8 mouse cellular contexts compared by ENCODE assay signal in genomic region chr1:179624354-179624753, GRCm38 (mm10). TPM values are rescaled to one million over a fixed set of nuclear protein-coding genes. Genes with fewer than 3 reads are reported as not detected.
DNase-seq lines count a peak whose midpoint lies in the region; ATAC-seq lines count a peak whose summit lies in the region.

No protein-coding gene starts in this region.

- 78% methylated on average over 4 of the region's 4 CpGs for WGBS in midbrain, embryonic 14.5 days
- WGBS in midbrain, embryonic 15.5 days: 71% methylated on average over 4 of the region's 4 CpGs
- WGBS in liver, embryonic 13.5 days (ENCODE audit: insufficient replicate concordance): 59% methylated on average over 4 of the region's 4 CpGs

- H3K9me3 ChIP-seq in midbrain, embryonic 14.5 days (ENCODE audit: control insufficient read depth, low read length): no peaks in the 10 kb centered on the region
- no peaks in the 10 kb centered on the region for H3K9me3 ChIP-seq in midbrain, embryonic 15.5 days
- no peaks in the 10 kb centered on the region for H3K9me3 ChIP-seq in liver, embryonic 13.5 days (replicated peaks)

- H3K4me1 ChIP-seq in midbrain, embryonic 14.5 days (ENCODE audit: control insufficient read depth, insufficient read depth, low read length): no peaks in the 10 kb centered on the region
- H3K4me1 ChIP-seq in midbrain, embryonic 15.5 days: no peaks in the 10 kb centered on the region
- peaks cover 16% of the 10 kb centered on the region for H3K4me1 ChIP-seq in liver, embryonic 13.5 days (replicated peaks)

- peaks cover 13% of the 10 kb centered on the region for H3K36me3 ChIP-seq in midbrain, embryonic 14.5 days (ENCODE audit: control insufficient read depth, insufficient read depth, low read length)
- H3K36me3 ChIP-seq in midbrain, embryonic 15.5 days (replicated peaks): peaks cover 6% of the 10 kb centered on the region; the same call in 1 of the 2 replicates
- H3K36me3 ChIP-seq in liver, embryonic 13.5 days: peaks cover 47% of the 10 kb centered on the region

- no peak for ATAC-seq in midbrain, embryonic 14.5 days (ENCODE audit: low FRiP score, low TSS enrichment)
- no peak for ATAC-seq in midbrain, embryonic 15.5 days (replicated peaks)
- no peak for ATAC-seq in liver, embryonic 13.5 days (ENCODE audit: low read depth)

- no peak overlapping the region for H3K4me2 ChIP-seq in midbrain, embryonic 14.5 days (ENCODE audit: low read length)
- no peak overlapping the region for H3K4me2 ChIP-seq in midbrain, embryonic 15.5 days
- no peak overlapping the region for H3K4me2 ChIP-seq in liver, embryonic 13.5 days

- no peak overlapping the region for H3K9ac ChIP-seq in midbrain, embryonic 14.5 days (replicated peaks; ENCODE audit: low read length)
- no peak overlapping the region for H3K9ac ChIP-seq in midbrain, embryonic 15.5 days
- H3K9ac ChIP-seq in liver, embryonic 13.5 days: no peak overlapping the region

- no peak overlapping the region for H3K4me3 ChIP-seq in midbrain, embryonic 14.5 days (replicated peaks; ENCODE audit: low read depth, low read length)
- H3K4me3 ChIP-seq in midbrain, embryonic 15.5 days: no peak overlapping the region
- no peak overlapping the region for H3K4me3 ChIP-seq in liver, embryonic 13.5 days (replicated peaks)

- DNase-seq in adrenal gland, adult 18-20 months (ENCODE audit: low spot score in 2 of 2): peak; percentile 28 to 45
- DNase-seq in adrenal gland, adult 8-10 months: no peak
- DNase-seq in midbrain, embryonic 14.5 days: peak; percentile 67
- DNase-seq in c-Kit-positive CD71-positive TER-119-positive erythroid progenitor cells, embryonic 14.5 days (ENCODE audit: low spot score): peak; percentile 57
- peak; percentile 26 to 35 for DNase-seq in frontal cortex, postnatal 25 days (ENCODE audit: low spot score in 2 of 2)
- DNase-seq in liver, embryonic 13.5 days: peak; percentile 31
- DNase-seq in spleen, adult 12 weeks (ENCODE audit: low spot score): peak; percentile 24

- H3K27me3 ChIP-seq in midbrain, embryonic 14.5 days (ENCODE audit: control insufficient read depth, insufficient read depth, low read length): no peaks in the 10 kb centered on the region
- no peaks in the 10 kb centered on the region for H3K27me3 ChIP-seq in midbrain, embryonic 15.5 days (replicated peaks)
- H3K27me3 ChIP-seq in liver, embryonic 13.5 days: no peaks in the 10 kb centered on the region

- no peak overlapping the region for H3K27ac ChIP-seq in midbrain, embryonic 14.5 days (replicated peaks; ENCODE audit: low read depth, low read length)
- H3K27ac ChIP-seq in midbrain, embryonic 15.5 days: no peak overlapping the region
- no peak overlapping the region for H3K27ac ChIP-seq in liver, embryonic 13.5 days

RNA-seq across cellular contexts. Expression of gene Sccpdh, which starts 43.7 kb away (rescaled TPM):
- total RNA-seq in adrenal gland, adult 18-20 months (2021): 10 to 100 TPM; 39.7 to 42.1 TPM
- 10 to 100 TPM; 33.2 to 41.7 (median 35.9) TPM for total RNA-seq in adrenal gland, adult 8-10 months (2022)
- 146 and 151 TPM in 2 replicates for polyA plus RNA-seq in midbrain, embryonic 14.5 days (2014; fragmentation: Nextera tagmentation; extraction: Ambion mirVana)
- polyA plus RNA-seq in midbrain, embryonic 15.5 days (2015; fragmentation: Nextera tagmentation; extraction: Ambion mirVana): 147 and 154 TPM in 2 replicates
- polyA plus RNA-seq in liver, embryonic 13.5 days (2015; fragmentation: Nextera tagmentation; extraction: Ambion mirVana): 11.4 and 13.0 TPM in 2 replicates

Comparison
In these comparisons a context has a peak if more than half of its experiments do, and no peak if none do; other contexts are left out.
1. RNA of gene Sccpdh, which starts 43.7 kb away (polyA plus RNA-seq): 147 to 154 TPM in midbrain, embryonic 15.5 days and 146 to 151 TPM in midbrain, embryonic 14.5 days; 11.4 to 13.0 TPM in liver, embryonic 13.5 days; every median in the first group is over 10 times any median in the second.